Mouse (Mus musculus): ENCODE measurements around the gene Mdm1. TPM values are rescaled to one million over a fixed set of nuclear protein-coding genes. Genes with fewer than 3 reads are reported as not detected.
"Not testable (repeated sequence)": the region's sequence is repeated elsewhere in the genome, so short reads cannot be mapped to it uniquely, and the experiment has no call there.

Mdm1 gene
- polyA plus RNA-seq, 1 experiment from 2014 or later, result 53.8 TPM

DNA sequence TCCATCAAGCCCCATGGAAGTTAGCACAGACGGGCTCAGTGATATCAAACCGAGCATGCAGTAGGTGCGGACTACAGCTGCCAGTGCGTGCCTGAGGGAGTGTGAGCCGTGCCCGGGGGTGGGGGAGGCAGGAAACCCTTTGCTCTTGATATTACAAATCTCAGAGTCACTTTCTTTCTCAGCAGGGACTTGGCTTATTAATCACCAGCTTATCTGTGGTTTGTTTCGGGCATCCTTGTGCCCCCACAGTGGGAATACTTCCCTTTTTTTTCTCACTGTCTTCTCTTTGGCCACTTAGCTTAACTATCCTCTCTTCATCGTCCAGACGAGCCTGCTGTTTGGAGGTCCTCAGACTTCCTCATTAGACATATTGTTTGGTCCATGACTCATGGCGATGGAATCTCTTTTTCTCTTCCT, 37.1 kb downstream of the Mdm1 start:
- Histone ChIP-seq H3K4me1 (no peaks in the 10 kb centered on the region), H3K36me3 (no peaks in the 10 kb centered on the region)

GRCm38 (mm10) chr10:118179265-118179664, 37.7 kb downstream of the Mdm1 start:
- H3K9me3 ChIP-seq (replicated peaks), result no peaks in the 10 kb centered on the region
- no peak overlapping the region for H3K4me3 ChIP-seq
- no peak for DNase-seq (ENCODE audit: low spot score)
- H3K36me3 ChIP-seq, result no peaks in the 10 kb centered on the region
- H3K4me1 ChIP-seq, result no peaks in the 10 kb centered on the region
- H3K27me3 ChIP-seq (ENCODE audit: low read depth, poor library complexity, severe bottlenecking), result no peaks in the 10 kb centered on the region
- H3K27ac ChIP-seq (replicated peaks), result no peak overlapping the region
- WGBS, result 90% methylated on average over 11 of the region's 11 CpGs

More for the DNA sequence above, 37.1 kb downstream of the Mdm1 start:
- DNase-seq (ENCODE audit: low spot score), result no peak
- Histone ChIP-seq H3K4me3 (no peak overlapping the region), H3K9me3 (replicated peaks) (no peaks in the 10 kb centered on the region), H3K27ac (replicated peaks) (no peak overlapping the region), H3K27me3 (ENCODE audit: low read depth, poor library complexity, severe bottlenecking) (no peaks in the 10 kb centered on the region)
- WGBS, result 92% methylated on average over 10 of the region's 10 CpGs

DNA sequence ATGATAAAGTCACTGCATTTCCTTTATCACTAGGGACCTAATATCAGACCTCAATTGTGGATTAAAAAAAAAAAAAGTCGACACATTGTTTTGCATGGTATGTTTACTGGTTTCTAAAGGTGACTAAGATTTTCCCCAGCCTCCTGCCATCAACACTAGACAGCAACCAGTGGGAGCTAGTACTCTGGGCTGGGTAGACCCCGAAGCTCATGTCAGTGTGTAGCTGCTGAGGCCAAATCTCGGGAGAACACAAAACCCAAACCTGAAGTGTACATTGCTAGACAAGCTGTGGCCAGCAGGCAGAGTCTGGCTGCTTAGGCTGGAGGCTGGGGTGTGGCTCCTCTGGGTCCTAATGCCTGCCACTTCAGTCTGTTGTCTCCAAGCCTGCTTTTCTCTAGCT, 53.5 kb downstream of the Mdm1 start:
- H3K4me3 ChIP-seq; H3K9me3 ChIP-seq (replicated peaks); H3K27me3 ChIP-seq (ENCODE audit: low read depth, poor library complexity, severe bottlenecking); DNase-seq (ENCODE audit: low spot score); H3K4me1 ChIP-seq; H3K36me3 ChIP-seq; H3K27ac ChIP-seq (replicated peaks): not testable (repeated sequence)
- 46% methylated on average over 3 of the region's 3 CpGs for WGBS

GRCm38 (mm10) chr10:118204642-118205041, 63.0 kb downstream of the Mdm1 start, which contains the start of gene Il22:
Il22 (plus strand) TSS chr10:118204942.
- WGBS, result 92% methylated on average over 4 of the region's 4 CpGs

GRCm38 (mm10) chr10:118215719-118216393, 74.2 kb downstream of the Mdm1 start:
- not testable (repeated sequence) for H3K4me3 ChIP-seq; H3K27ac ChIP-seq (replicated peaks); H3K4me1 ChIP-seq; DNase-seq (ENCODE audit: low spot score); H3K36me3 ChIP-seq; H3K9me3 ChIP-seq (replicated peaks); H3K27me3 ChIP-seq (ENCODE audit: low read depth, poor library complexity, severe bottlenecking)
- 84% methylated on average over 2 of the region's 4 CpGs for WGBS

More at GRCm38 (mm10) chr10:118204642-118205041, 63.0 kb downstream of the Mdm1 start, which contains the start of gene Il22:
- H3K27ac ChIP-seq (replicated peaks), result no peak within 1 kb of the TSS
- no peaks in the 10 kb centered on the region for H3K27me3 ChIP-seq (ENCODE audit: low read depth, poor library complexity, severe bottlenecking)
- DNase-seq (ENCODE audit: low spot score), result no peak
- H3K4me1 ChIP-seq, result no peaks in the 10 kb centered on the region
- no peaks in the 10 kb centered on the region for H3K36me3 ChIP-seq
- no peak within 1 kb of the TSS for H3K4me3 ChIP-seq
- H3K9me3 ChIP-seq (replicated peaks), result no peaks in the 10 kb centered on the region

Other genes starting within 250 kb of the Mdm1 start
- gene Il22, start 63.1 kb downstream of the Mdm1 start, polyA plus RNA-seq (2016; fragmentation: Nextera tagmentation; extraction: Ambion mirVana), result 0.10 TPM in 1 of 2 replicates, not detected in the other
- gene Gm32717, start 99.0 kb downstream of the Mdm1 start, polyA plus RNA-seq (2016; fragmentation: Nextera tagmentation; extraction: Ambion mirVana), result 0.11 TPM in 1 of 2 replicates, not detected in the other
- gene Gm32802, start 116.9 kb downstream of the Mdm1 start, polyA plus RNA-seq (2016; fragmentation: Nextera tagmentation; extraction: Ambion mirVana), result 0.11 TPM in 1 of 2 replicates, not detected in the other
- not detected in 2 replicates for gene Iltifb, start 153.2 kb downstream of the Mdm1 start, polyA plus RNA-seq (2016; fragmentation: Nextera tagmentation; extraction: Ambion mirVana)
- not detected in 2 replicates for gene Gm9040, start 185.2 kb downstream of the Mdm1 start, polyA plus RNA-seq (2016; fragmentation: Nextera tagmentation; extraction: Ambion mirVana)
- not detected in 2 replicates for gene Gm9044, start 190.6 kb downstream of the Mdm1 start, polyA plus RNA-seq (2016; fragmentation: Nextera tagmentation; extraction: Ambion mirVana)
- gene Gm9045, start 196.0 kb downstream of the Mdm1 start, polyA plus RNA-seq (2016; fragmentation: Nextera tagmentation; extraction: Ambion mirVana), result 0.06 and 0.12 TPM in 2 replicates
- gene Gm9046, start 201.4 kb downstream of the Mdm1 start, polyA plus RNA-seq (2016; fragmentation: Nextera tagmentation; extraction: Ambion mirVana), result not detected in 2 replicates
- gene Gm9048, start 206.9 kb downstream of the Mdm1 start, polyA plus RNA-seq (2016; fragmentation: Nextera tagmentation; extraction: Ambion mirVana), result not detected in 2 replicates
- 0.06 and 0.12 TPM in 2 replicates for gene Gm9049, start 212.3 kb downstream of the Mdm1 start, polyA plus RNA-seq (2016; fragmentation: Nextera tagmentation; extraction: Ambion mirVana)

All from midbrain, embryonic 10.5 days (tissue).